Mouse (Mus musculus): ENCODE measurements at regions not wholly inside any gene's neighbourhood (a gene's known extent, or its start where the extent isn't known, plus 50 kb on each side); places are given as distances from the start of the nearest gene placed in this dataset.

DNA sequence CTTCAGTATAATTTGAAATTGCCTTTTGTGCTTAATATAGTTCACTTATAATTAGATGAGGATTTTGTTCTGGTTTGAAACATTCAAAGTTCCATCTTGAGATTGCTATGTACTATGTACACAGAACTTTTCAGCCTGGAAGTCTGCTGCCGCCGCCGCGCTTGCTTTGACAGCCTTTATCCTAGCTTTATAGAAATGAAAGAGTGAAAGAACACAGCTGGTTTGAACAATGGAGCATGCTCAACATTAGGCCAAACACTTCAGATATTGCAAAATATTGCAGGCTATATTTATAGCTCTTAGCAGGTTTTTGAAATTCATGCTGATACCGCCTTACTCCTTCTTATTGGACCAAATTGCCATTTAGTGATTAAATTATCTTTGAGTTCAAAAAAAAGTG, 305.1 kb upstream of the Prkd1 start:
- H3K4me2 ChIP-seq (ENCODE audit: low read depth): no peak overlapping the region
- no peaks in the 10 kb centered on the region for H3K4me1 ChIP-seq (ENCODE audit: control insufficient read depth, insufficient read depth, low read length)
- whole genome bisulfite sequencing: 98% methylated on average over 5 of the region's 5 CpGs
- no peak overlapping the region for H3K27ac ChIP-seq (ENCODE audit: low read depth, low read length)
- H3K9ac ChIP-seq (ENCODE audit: low read length): no peak overlapping the region
- DNase-seq (ENCODE audit: low spot score) (no peak), ATAC-seq (ENCODE audit: insufficient read depth, low FRiP score, low TSS enrichment) (no peak)
- H3K9me3 ChIP-seq (ENCODE audit: control insufficient read depth, low read length): no peaks in the 10 kb centered on the region
- H3K36me3 ChIP-seq (ENCODE audit: control insufficient read depth, insufficient read depth, low read length): no peaks in the 10 kb centered on the region
- no peaks in the 10 kb centered on the region for H3K27me3 ChIP-seq (ENCODE audit: control insufficient read depth, insufficient read depth, low read length)
- H3K4me3 ChIP-seq (ENCODE audit: low read depth, low read length): no peak overlapping the region

DNA sequence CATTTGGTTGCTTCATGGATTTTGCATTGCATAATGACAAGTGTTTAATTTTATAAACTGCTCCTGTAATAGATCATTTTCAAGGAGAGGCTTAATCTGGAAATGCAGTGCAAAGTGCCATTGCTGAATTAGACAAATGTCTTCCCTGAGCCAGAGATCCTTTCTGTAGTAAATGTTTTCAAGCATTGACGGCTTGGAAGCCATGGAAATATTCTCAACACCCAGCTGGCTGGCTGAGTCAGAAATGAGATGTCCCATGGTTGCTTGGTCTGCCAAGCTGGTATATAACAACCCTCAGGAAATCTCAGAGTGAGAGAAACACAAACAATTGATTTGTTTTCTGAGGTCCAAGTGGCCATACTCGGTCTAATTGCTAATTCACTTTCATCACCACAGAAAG, 298.1 kb upstream of the Prkd1 start:
- H3K9ac ChIP-seq (ENCODE audit: low read length): no peak overlapping the region
- H3K4me2 ChIP-seq (ENCODE audit: low read depth): no peak overlapping the region
- ATAC-seq (ENCODE audit: insufficient read depth, low FRiP score, low TSS enrichment) (no peak), DNase-seq (ENCODE audit: low spot score) (no peak)
- H3K27ac ChIP-seq (ENCODE audit: low read depth, low read length): no peak overlapping the region
- 79% methylated on average over 2 of the region's 2 CpGs for WGBS
- H3K9me3 ChIP-seq (ENCODE audit: control insufficient read depth, low read length): no peaks in the 10 kb centered on the region
- no peak overlapping the region for H3K4me3 ChIP-seq (ENCODE audit: low read depth, low read length)
- H3K27me3 ChIP-seq (ENCODE audit: control insufficient read depth, insufficient read depth, low read length): no peaks in the 10 kb centered on the region
- H3K36me3 ChIP-seq (ENCODE audit: control insufficient read depth, insufficient read depth, low read length): no peaks in the 10 kb centered on the region
- no peaks in the 10 kb centered on the region for H3K4me1 ChIP-seq (ENCODE audit: control insufficient read depth, insufficient read depth, low read length)

DNA sequence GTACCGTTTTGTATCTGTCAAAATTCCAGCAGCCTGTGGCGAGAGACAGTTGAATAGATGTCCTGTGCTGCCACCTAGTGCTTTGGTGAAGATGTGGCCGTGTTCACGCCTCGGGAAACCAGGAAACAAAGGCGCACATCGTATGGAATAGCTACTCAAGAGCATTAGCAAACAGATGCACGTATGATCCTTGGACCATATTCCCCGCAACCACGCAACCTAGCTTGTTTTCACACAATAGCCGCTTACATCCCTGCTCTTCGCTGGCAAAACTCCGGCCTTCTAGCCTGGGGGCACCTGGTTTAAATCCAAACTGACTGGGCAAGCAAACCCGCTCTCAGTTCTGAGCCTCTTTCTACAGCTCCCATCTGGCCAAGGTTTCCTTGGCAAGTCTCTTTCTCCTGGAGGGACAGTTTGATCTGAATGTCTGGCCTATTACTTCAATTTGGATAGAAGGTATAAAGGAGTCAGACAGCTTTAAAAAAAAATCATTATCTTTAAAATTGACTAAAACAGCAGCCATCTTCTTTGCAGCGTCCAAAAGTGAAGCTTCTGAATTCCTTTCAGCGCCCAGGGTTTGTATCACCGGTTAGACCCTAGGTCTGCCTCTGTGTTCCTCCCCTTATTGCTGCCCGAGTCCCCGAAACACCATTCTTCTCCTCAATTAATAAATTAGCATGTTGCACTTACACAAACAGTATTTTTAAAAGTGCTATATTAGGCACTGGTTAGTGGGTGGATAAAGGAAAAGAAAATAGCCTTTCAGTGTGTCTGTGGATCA, 295.0 kb upstream of the Prkd1 start:
- H3K4me3 ChIP-seq (ENCODE audit: low read depth, low read length): peak overlapping the region; percentile 16; the same call in 1 of the 2 replicates
- no peaks in the 10 kb centered on the region for H3K9me3 ChIP-seq (ENCODE audit: control insufficient read depth, low read length)
- no peak overlapping the region for H3K27ac ChIP-seq (ENCODE audit: low read depth, low read length)
- peak overlapping the region; percentile 57 for H3K9ac ChIP-seq (ENCODE audit: low read length)
- H3K36me3 ChIP-seq (ENCODE audit: control insufficient read depth, insufficient read depth, low read length): no peaks in the 10 kb centered on the region
- H3K27me3 ChIP-seq (ENCODE audit: control insufficient read depth, insufficient read depth, low read length): no peaks in the 10 kb centered on the region
- peak overlapping the region; percentile 60 for H3K4me2 ChIP-seq (ENCODE audit: low read depth)
- 26% methylated on average over 19 of the region's 19 CpGs for WGBS
- no peaks in the 10 kb centered on the region for H3K4me1 ChIP-seq (ENCODE audit: control insufficient read depth, insufficient read depth, low read length)
- peak; percentile 62 for ATAC-seq (ENCODE audit: insufficient read depth, low FRiP score, low TSS enrichment)
- DNase-seq (ENCODE audit: low spot score): peak; percentile 82

DNA sequence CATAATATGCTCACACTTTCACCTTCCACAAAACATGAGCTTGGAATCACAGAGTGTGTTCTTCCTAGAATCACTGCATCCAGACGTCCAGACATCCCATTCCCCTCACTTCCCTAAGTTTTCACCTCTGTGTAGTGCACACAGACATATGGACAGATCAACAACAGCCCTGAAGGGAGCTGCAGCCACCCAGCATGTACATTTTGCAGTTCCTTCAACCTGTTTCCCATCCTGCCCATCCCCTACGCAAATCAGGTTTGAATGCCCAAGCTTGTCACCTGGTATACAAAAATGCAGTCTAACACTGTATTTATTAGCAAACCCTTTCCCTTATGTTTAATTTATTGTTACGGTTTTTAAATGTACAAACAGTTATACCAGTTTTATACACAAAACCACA, 294.4 kb upstream of the Prkd1 start:
- H3K4me2 ChIP-seq (ENCODE audit: low read depth): no peak overlapping the region
- 54% methylated on average over 3 of the region's 3 CpGs for WGBS
- H3K27me3 ChIP-seq (ENCODE audit: control insufficient read depth, insufficient read depth, low read length): no peaks in the 10 kb centered on the region
- H3K36me3 ChIP-seq (ENCODE audit: control insufficient read depth, insufficient read depth, low read length): no peaks in the 10 kb centered on the region
- ATAC-seq (ENCODE audit: insufficient read depth, low FRiP score, low TSS enrichment): 0 out of 2 replicates have a peak, but pooled peaks have one; percentile 11
- no peak overlapping the region for H3K27ac ChIP-seq (ENCODE audit: low read depth, low read length)
- H3K4me1 ChIP-seq (ENCODE audit: control insufficient read depth, insufficient read depth, low read length): no peaks in the 10 kb centered on the region
- H3K9ac ChIP-seq (ENCODE audit: low read length): no peak overlapping the region
- no peaks in the 10 kb centered on the region for H3K9me3 ChIP-seq (ENCODE audit: control insufficient read depth, low read length)
- no peak overlapping the region for H3K4me3 ChIP-seq (ENCODE audit: low read depth, low read length)
- DNase-seq (ENCODE audit: low spot score): no peak

DNA sequence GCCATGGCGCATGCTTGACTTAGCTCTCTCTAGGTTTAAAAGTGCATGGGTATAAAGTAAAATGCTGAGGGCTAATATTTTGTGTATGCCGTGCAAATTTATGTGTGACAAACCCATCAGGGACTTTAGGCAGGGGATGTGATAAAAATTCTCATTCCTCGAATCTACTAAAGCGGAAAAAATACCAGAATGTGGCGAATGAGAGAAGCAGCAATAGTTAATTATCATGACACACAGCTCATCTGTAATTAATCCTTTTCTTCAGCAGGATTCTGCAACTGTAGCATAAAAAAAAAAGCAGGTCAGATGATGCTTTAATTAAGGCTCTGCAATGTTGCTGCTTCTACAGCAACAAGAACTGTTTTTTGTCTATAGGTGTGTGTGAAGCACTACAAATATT, 286.6 kb upstream of the Prkd1 start:
- 81% methylated on average over 5 of the region's 5 CpGs for WGBS

DNA sequence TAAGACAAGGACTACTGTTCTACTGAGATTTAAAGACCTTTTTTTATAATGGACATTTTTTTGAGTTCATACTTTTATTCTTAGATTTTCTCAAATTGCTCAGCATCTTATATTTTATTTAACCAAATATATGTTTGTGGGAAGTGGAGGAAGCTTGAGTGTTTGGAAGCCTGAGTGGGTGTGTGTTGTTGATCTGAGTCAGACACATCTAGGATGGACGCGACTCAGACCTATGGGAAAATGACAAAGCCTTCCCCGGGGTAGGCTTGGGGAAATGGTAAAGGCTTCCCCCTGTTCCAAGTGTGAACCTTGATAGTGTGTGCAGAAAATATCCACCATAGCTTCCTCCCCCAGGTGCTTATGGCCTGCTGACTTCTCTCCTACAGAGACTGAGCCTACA, 283.6 kb upstream of the Prkd1 start:
- Histone ChIP-seq H3K4me1 (ENCODE audit: control insufficient read depth, insufficient read depth, low read length) (no peaks in the 10 kb centered on the region), H3K9me3 (ENCODE audit: control insufficient read depth, low read length) (no peaks in the 10 kb centered on the region), H3K36me3 (ENCODE audit: control insufficient read depth, insufficient read depth, low read length) (no peaks in the 10 kb centered on the region), H3K4me2 (ENCODE audit: low read depth) (no peak overlapping the region), H3K9ac (ENCODE audit: low read length) (no peak overlapping the region), H3K27me3 (ENCODE audit: control insufficient read depth, insufficient read depth, low read length) (no peaks in the 10 kb centered on the region), H3K27ac (ENCODE audit: low read depth, low read length) (no peak overlapping the region), H3K4me3 (ENCODE audit: low read depth, low read length) (no peak overlapping the region)
- DNase-seq (ENCODE audit: low spot score) (no peak), ATAC-seq (ENCODE audit: insufficient read depth, low FRiP score, low TSS enrichment) (no peak)
- 92% methylated on average over 3 of the region's 3 CpGs for WGBS

More for the DNA sequence above, 286.6 kb upstream of the Prkd1 start:
- no peak overlapping the region for H3K9ac ChIP-seq (ENCODE audit: low read length)
- H3K4me2 ChIP-seq (ENCODE audit: low read depth): no peak overlapping the region
- H3K4me1 ChIP-seq (ENCODE audit: control insufficient read depth, insufficient read depth, low read length): no peaks in the 10 kb centered on the region
- H3K4me3 ChIP-seq (ENCODE audit: low read depth, low read length): no peak overlapping the region
- no peak overlapping the region for H3K27ac ChIP-seq (ENCODE audit: low read depth, low read length)
- DNase-seq (ENCODE audit: low spot score) (no peak), ATAC-seq (ENCODE audit: insufficient read depth, low FRiP score, low TSS enrichment) (no peak)
- H3K36me3 ChIP-seq (ENCODE audit: control insufficient read depth, insufficient read depth, low read length): no peaks in the 10 kb centered on the region
- no peaks in the 10 kb centered on the region for H3K9me3 ChIP-seq (ENCODE audit: control insufficient read depth, low read length)
- H3K27me3 ChIP-seq (ENCODE audit: control insufficient read depth, insufficient read depth, low read length): no peaks in the 10 kb centered on the region

DNA sequence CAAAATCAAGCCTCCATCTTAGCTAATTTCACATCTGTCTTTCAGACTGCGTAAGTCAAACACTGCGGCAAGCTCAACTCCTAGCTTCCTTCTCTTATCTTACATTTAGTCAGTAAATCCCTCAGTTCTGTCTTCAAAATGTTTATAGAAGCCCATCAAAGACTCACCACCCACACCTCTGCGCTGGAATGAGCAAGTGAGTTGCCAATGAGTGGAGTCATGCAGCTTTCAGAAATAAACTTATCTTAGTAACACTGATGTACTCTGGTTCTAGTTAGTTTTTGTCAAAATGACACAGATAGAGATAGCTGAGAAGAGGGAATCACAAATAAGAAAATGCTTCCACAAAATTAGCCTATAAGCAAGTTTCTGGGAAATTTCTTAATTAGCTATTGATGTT, 280.7 kb upstream of the Prkd1 start:
- no peaks in the 10 kb centered on the region for H3K4me1 ChIP-seq (ENCODE audit: control insufficient read depth, insufficient read depth, low read length)
- no peak overlapping the region for H3K9ac ChIP-seq (ENCODE audit: low read length)
- H3K9me3 ChIP-seq (ENCODE audit: control insufficient read depth, low read length): no peaks in the 10 kb centered on the region
- ATAC-seq (ENCODE audit: insufficient read depth, low FRiP score, low TSS enrichment): no peak
- WGBS: 91% methylated on average over 3 of the region's 3 CpGs
- H3K27me3 ChIP-seq (ENCODE audit: control insufficient read depth, insufficient read depth, low read length): no peaks in the 10 kb centered on the region
- H3K4me2 ChIP-seq (ENCODE audit: low read depth): no peak overlapping the region
- H3K36me3 ChIP-seq (ENCODE audit: control insufficient read depth, insufficient read depth, low read length): no peaks in the 10 kb centered on the region
- no peak overlapping the region for H3K27ac ChIP-seq (ENCODE audit: low read depth, low read length)
- no peak overlapping the region for H3K4me3 ChIP-seq (ENCODE audit: low read depth, low read length)
- DNase-seq (ENCODE audit: low spot score): no peak

DNA sequence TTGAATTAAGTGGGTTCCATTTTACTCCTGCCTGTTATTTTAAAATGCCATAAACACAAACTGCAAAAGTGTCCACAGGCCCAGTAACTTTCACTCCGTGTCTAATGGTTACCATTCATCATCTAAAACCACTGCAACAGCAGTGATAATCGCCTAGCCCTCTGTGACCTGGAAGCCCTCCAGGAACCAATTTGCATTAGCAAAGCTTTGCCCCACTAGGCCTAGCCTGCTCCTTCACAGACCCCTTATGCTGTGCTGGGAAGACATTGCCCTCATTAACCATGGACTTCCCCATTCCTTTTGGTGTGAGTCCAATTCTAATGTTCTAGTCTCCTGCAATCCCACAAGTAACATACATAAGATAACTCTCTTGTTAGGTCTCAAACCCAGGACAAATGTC, 277.3 kb upstream of the Prkd1 start:
- Histone ChIP-seq H3K27me3 (ENCODE audit: control insufficient read depth, insufficient read depth, low read length) (no peaks in the 10 kb centered on the region), H3K36me3 (ENCODE audit: control insufficient read depth, insufficient read depth, low read length) (no peaks in the 10 kb centered on the region), H3K4me2 (ENCODE audit: low read depth) (no peak overlapping the region), H3K4me1 (ENCODE audit: control insufficient read depth, insufficient read depth, low read length) (no peaks in the 10 kb centered on the region), H3K9ac (ENCODE audit: low read length) (no peak overlapping the region), H3K27ac (ENCODE audit: low read depth, low read length) (no peak overlapping the region), H3K9me3 (ENCODE audit: control insufficient read depth, low read length) (no peaks in the 10 kb centered on the region), H3K4me3 (ENCODE audit: low read depth, low read length) (no peak overlapping the region)
- ATAC-seq (ENCODE audit: insufficient read depth, low FRiP score, low TSS enrichment) (no peak), DNase-seq (ENCODE audit: low spot score) (no peak)
- WGBS: 33% methylated on average over 2 of the region's 2 CpGs

DNA sequence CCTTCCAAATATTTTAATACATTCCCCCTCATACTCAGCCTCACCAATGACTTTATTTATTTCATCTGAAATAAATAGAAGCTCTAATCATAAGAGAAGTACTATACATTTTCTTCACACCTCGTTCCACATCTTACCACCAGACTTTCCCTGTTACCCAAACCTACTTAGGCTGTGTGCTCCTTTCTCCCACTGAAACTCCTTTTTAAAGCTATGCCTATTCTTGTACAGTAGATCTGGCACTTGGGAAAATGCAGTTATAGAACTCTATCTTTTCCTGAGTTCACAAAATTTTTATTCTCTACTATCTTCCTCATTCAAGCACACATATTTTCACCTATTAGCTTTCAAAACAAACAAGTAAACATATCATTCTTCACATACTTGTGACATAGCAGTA, 272.8 kb upstream of the Prkd1 start:
- no peak overlapping the region for H3K27ac ChIP-seq (ENCODE audit: low read depth, low read length)
- H3K36me3 ChIP-seq (ENCODE audit: control insufficient read depth, insufficient read depth, low read length): no peaks in the 10 kb centered on the region
- no peak overlapping the region for H3K9ac ChIP-seq (ENCODE audit: low read length)
- H3K27me3 ChIP-seq (ENCODE audit: control insufficient read depth, insufficient read depth, low read length): no peaks in the 10 kb centered on the region
- H3K4me2 ChIP-seq (ENCODE audit: low read depth): no peak overlapping the region
- H3K9me3 ChIP-seq (ENCODE audit: control insufficient read depth, low read length): no peaks in the 10 kb centered on the region
- DNase-seq (ENCODE audit: low spot score) (no peak), ATAC-seq (ENCODE audit: insufficient read depth, low FRiP score, low TSS enrichment) (no peak)
- H3K4me1 ChIP-seq (ENCODE audit: control insufficient read depth, insufficient read depth, low read length): no peaks in the 10 kb centered on the region
- 79% methylated on average over 1 of the region's 1 CpGs for WGBS
- no peak overlapping the region for H3K4me3 ChIP-seq (ENCODE audit: low read depth, low read length)

Data from neural tube, embryonic 11.5 days (tissue).